Mouse (Mus musculus): ENCODE measurements around the gene Lxn.

The Lxn gene

GRCm38 (mm10) chr3:67463450-67464372 is at the start of gene Lxn:
Gene Lxn (minus strand): TSS chr3:67463926.
- peak; percentile 85 for DNase-seq

DNA sequence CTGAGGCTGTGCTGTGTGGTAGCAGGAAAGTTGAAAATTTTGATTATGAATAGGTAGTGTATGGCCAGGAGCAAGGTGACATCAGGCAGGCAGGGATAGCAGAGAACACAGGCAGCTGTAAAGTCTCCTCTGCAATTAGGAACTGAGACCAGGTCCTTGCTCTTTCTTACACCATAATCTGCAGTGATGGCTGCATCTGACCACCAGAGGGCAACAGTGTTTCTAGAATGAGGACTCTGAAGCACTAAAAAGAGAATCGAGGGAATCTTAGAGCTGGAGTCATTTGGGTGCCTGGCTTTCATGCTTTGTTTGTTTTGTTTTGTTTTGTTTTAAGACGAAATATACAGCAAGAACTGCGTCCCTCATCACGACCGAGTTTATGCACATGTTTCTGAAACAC is 49.1 kb upstream of the Lxn start:
- peak; percentile 81 for DNase-seq

DNA sequence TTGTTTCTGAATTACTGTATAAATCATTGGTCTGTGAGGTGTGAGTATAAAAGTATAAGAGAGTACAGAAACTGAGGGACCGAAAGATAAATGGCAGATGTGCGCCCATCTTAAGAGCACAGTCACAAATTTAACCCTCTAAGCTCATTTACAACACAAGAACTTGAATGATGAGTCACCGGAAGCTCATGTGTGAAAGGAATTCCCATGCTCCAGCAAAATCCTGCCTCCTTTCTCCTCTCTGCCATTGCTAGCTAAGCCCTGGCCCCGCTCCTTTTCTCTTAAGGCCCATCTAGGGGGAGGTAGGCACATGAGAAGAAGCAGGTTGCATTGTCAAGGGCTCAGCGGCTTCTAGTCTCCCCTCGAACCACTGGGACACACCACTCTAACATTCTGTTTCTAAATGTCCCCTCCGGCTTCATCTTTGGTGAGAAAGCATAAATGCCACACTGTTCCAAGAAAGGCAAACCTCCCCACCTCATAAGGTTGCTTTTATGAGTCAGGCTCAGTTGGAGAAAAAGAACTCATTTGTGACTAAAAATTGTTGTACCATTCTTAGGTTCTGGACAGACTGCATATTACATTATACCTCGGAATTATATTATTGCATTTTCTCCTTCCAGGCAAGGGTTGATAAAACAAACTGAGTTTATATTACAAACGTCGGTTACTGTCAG is 44.6 kb upstream of the Lxn start:
- DNase-seq = no peak

DNA sequence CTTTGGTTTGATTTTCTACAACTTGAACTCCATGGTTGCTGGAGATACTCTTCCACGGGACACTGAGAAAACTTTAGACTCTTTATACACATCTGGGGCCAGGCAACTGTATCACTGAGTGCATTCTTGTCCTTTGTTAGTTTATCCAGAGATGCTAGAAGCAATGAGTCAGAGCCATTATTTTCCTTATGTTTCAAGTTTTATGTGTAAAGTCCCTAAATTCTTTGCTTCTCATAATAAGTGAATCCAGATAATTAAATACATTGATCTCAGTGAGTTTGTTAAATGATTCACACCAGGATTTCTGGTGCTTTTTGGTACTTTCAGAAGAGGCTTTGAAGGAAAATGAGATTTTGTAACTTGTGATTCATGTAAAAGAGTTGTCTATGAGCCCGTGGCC is 41.6 kb upstream of the Lxn start:
- no peak for DNase-seq

DNA sequence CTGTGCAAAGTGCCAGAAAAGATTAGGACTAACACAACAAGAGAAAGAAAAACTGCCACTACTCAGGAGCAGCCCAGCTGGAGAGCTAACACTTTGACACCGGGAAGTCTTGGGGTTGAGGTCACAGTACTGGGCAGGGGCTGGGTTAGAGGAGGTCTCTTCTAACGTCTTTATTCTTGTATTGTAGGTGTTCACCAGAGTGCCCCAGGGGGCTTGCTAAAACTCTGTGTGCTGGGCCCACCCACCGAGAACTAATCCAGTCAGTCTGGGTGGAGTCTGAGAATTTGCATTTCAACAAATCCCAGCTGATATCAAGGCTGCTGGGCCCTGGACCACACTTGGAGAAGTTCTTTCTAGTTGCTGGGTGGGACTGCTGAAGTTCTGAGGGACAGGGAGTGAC is 40.2 kb upstream of the Lxn start:
- no peak for DNase-seq

DNA sequence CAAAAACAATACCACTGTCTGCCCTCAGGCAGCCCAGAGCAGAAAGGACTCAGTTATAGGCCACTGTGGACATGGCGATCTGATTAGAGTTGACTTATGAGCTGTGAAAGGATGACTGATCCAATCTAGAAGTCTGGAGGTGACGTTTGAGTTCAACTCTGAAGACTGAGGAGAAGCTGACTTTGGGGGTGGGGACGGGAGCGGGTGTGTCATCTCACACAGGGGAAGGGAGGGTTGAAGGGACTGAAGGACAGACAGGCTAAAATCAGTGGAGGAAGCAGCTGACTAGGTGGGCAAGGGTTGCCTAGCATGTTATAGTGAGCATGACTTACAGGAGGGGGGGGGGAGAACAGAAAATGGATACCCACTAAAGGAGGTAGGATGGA is 35.7 kb upstream of the Lxn start:
- no peak for DNase-seq

DNA sequence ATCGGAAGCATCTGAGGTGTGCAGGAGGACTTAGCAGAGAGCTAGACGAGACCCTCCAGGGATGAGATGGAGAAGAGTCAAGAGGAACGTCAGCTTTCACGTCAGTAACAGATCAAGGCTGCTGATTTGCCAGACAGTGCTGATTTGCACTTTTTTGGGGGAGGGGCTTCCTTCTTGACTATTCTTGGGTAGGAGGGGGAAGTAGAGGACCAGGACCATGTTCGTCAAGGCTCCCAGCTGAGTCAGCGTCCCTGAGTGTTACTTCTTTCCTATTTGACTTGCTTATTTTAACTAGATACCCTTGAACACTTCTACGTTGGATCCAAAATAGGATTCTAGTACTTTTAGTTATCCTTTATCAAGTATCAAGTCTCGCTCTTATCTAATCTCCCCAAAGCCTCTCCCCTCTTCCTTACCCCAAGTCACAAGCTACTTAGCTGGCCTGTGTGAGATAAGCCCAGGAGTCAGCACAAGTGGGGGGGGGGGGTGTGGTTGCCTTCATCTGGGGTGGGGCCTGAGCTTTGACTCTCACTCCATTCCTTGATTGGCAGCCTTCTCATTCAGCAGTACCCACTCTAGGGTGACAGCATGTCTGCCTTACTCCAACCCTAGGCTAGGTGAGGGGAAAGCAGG is 35.2 kb upstream of the Lxn start:
- DNase-seq = no peak

DNA sequence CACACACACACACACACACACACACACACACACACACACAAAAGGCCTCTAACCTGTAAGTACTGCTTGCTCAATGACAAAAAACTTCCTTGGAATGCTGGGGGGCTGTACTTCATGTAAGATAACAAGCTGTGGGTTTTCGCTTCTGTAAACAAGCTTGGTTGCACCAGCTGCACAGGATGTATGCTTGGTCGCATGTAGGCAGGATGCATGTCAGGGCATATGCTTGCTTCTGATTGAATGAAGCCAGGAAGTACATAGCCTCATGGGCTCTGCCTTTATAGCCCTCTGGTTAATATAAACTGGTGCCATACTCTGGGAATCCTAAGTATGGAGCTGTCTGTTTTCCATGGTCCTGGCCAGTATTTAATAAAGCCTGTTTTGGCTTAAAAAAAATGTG is 34.3 kb upstream of the Lxn start:
- no peak for DNase-seq

DNA sequence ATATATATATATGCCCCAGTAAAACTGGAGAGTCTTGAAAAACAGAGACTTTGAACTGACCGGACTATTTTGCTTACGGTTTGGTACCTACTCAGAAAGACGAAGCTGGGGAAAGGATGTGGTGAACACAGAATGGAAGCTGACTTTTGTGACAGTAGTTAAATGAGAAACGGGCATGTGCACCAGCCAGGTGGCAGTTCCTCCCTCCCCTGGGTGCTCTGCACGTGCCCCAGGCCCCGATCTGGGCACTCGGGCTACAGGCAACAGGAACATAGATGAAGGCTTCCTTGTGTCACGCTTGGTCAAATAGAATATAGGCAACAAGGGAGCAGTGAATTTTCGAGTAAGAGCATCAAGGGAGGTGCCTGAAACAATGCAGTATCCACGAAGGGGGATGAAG is 32.6 kb upstream of the Lxn start:
- DNase-seq = no peak

DNA sequence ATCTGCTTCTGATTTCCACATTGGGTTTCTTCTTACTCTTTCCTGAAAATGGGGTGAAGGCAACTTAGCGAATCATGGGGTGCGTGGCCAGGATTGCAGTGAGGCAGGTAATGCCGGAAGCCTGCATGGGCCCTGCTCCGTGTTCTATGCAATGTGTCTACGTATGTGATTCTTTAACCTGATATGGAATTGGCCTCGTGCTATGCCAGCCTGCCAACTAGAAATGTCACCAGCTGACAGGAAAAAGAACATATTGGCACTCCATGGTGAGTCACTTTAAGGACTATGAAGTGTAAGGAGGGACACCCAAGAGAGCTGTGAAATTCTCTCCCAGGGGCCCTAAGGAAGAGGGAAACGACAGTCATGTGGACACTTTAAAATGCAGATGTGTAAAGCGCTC is 29.4 kb upstream of the Lxn start:
- no peak for DNase-seq

DNA sequence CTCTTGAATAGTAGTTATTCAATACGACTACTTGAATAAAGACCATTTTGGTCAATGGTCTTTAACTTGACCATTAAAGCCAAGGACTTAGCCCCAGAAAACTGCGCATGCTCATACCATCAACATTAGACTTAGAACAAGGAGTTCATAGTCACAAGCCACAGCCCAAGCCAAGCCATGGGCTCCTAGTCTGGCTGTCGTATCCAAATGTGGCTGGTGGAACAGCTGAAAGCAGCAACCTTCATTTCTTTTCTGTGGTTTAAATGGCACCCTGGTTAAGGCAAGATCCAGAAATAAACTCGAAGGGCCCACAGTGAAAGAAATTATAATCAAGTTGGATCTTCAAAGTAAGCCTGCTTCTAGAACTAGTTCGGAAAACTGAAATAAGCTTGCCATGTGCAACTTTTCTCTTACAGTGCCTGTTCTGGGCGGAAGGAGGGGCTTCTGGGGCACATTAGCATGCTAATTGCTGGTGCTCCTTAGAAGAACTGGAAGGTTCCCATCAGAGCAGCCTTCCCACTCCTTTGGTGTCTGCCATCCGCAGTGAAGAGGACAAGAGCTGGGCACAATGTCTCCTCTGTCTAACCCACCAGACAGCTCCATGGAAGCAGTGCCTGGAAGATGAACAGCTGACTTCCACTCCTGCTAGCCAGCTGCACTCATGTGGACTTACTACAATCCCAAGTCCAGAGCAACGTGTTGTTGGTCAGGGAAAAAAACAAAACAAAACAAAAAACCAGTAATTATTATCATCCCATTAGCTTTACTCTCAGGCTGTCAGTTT is 28.6 kb upstream of the Lxn start:
- DNase-seq = no peak

GRCm38 (mm10) chr3:67490156-67490555 is 26.4 kb upstream of the Lxn start:
- DNase-seq = no peak

DNA sequence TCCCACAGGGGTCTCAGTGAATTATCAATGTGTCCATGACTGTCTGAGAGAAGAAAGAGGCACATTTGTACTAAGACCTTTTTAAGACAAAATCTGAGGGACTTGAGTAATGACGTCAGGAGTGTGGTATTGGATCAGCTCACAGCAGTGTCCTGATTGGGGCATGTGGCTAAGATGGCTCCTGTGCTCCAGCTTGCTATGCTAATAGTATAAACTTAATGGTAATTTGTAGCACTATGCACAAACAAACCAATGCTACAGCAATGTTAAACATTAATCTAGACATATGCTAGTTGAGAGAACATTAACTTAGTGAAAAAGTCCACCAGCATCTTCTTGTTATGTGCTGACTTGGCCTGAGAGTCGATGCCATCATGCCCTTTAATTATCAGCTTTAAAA is 21.5 kb upstream of the Lxn start:
- no peak for DNase-seq

GRCm38 (mm10) chr3:67482400-67482799 is 18.7 kb upstream of the Lxn start:
- DNase-seq = no peak

DNA sequence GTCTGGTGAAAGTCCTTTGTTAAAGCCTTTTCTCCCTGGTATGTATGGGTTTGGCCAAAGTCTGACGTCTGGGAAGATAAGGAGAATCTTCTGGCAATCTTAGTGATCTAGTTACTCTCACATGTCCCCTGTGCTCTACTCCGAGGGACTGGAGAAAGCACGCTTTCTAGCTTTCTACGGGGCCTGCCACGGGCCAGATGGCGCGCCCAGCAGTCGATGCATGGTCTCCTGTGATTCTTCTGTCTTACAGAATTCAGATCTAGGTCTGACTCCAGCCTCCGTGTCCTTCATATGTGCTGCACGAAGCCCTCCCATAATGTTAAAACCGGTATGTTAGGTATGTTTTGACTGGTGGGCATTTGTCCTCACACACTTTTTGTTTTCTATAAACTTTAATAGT is 16.1 kb upstream of the Lxn start:
- DNase-seq = no peak

- no peak for DNase-seq
Observed at GRCm38 (mm10) chr3:67473438-67473837, 9.7 kb upstream of the Lxn start.

- DNase-seq = no peak
Observed at GRCm38 (mm10) chr3:67471408-67472127, 7.8 kb upstream of the Lxn start.

GRCm38 (mm10) chr3:67467281-67467680 is 3.6 kb upstream of the Lxn start:
- DNase-seq = no peak

DNA sequence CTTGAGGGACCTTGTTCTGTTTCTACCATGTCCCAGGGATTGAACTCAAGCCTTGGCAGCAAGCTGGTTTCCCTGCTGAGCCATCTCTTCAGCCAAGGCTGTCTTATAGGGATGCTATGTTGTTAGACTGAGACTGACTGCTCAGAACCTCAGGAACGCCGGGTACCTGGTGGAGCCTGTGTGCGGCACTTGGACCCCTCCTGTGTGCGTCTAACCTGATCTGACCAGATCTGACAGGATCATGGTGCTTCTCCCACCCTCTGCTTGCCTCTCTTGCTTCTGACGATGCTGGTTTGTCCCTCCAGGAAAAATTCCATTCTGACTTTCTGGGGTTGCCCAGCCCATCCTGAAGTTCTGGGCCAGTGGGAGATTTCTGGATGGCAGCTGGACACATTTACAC is 2.9 kb upstream of the Lxn start:
- no peak for DNase-seq

GRCm38 (mm10) chr3:67463001-67463400 is 725 bp downstream of the Lxn start:
- DNase-seq = no peak

DNA sequence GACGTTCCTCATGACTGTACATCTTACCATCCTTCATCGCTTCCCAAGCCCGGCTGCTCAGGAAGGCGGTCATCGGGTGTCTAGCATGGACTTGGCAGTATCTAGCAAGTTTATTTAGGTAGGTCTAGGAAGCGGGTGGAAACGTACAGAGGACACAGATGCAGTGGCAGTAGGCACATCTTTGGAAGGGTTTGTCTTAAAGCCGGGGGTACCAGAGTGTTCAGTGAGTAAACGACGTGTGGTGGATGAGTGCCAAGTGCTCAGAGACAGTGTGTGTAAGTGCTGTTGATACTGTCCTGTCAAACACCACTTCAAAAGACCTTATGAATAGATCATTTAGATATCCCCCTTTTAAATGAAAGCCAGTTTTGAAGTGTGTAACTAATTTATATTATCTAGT is 1.1 kb downstream of the Lxn start:
- no peak for DNase-seq

GRCm38 (mm10) chr3:67462015-67462414 is 1.7 kb downstream of the Lxn start:
- DNase-seq = no peak

Measured in kidney, postnatal 14 days (tissue).